Mouse (Mus musculus): ENCODE data around the gene Btbd9.

Btbd9 gene

GRCm38 (mm10) chr17:30269136-30270063 lies 306.9 kb downstream of the Btbd9 start:
- TF ChIP-seq POU5F1 (IDR thresholded peaks at IDR 0.05; ENCODE audit: borderline replicate concordance, low read length) (no peak), CTCF (conservative IDR thresholded peaks at IDR 0.05; ENCODE audit: low read length) (no peak), NANOG (IDR thresholded peaks at IDR 0.05; ENCODE audit: borderline replicate concordance, low read length) (no peak)

GRCm38 (mm10) chr17:30268456-30268855 lies 307.8 kb downstream of the Btbd9 start:
- Histone ChIP-seq H3K36me3 (ENCODE audit: insufficient read depth, low read length) (peaks cover 3% of the 10 kb centered on the region; the same call in 1 of the 2 replicates), H3K4me1 (replicated peaks; ENCODE audit: low read depth, low read length) (peaks cover 9% of the 10 kb centered on the region; the same call in 1 of the 2 replicates), H3K4me3 (replicated peaks; ENCODE audit: low read length) (no peak overlapping the region), H3K9me3 (ENCODE audit: low read length) (no peaks in the 10 kb centered on the region), H3K27me3 (ENCODE audit: insufficient read depth, low read length) (no peaks in the 10 kb centered on the region)
- TF ChIP-seq CTCF (conservative IDR thresholded peaks at IDR 0.05; ENCODE audit: low read length) = no peak
- TF ChIP-seq POU5F1 (IDR thresholded peaks at IDR 0.05; ENCODE audit: borderline replicate concordance, low read length) = no peak
- TF ChIP-seq NANOG (IDR thresholded peaks at IDR 0.05; ENCODE audit: borderline replicate concordance, low read length) = no peak

More at GRCm38 (mm10) chr17:30269136-30270063, 306.9 kb downstream of the Btbd9 start:
- Histone ChIP-seq H3K27me3 (ENCODE audit: insufficient read depth, low read length) (no peaks in the 10 kb centered on the region), H3K9me3 (ENCODE audit: low read length) (no peaks in the 10 kb centered on the region), H3K4me1 (replicated peaks; ENCODE audit: low read depth, low read length) (peaks cover 8% of the 10 kb centered on the region; the same call in 1 of the 2 replicates), H3K4me3 (replicated peaks; ENCODE audit: low read length) (no peak overlapping the region), H3K36me3 (ENCODE audit: insufficient read depth, low read length) (peaks cover 3% of the 10 kb centered on the region; the same call in 1 of the 2 replicates)

GRCm38 (mm10) chr17:30267432-30267973 lies 308.8 kb downstream of the Btbd9 start:
- TF ChIP-seq POU5F1 (IDR thresholded peaks at IDR 0.05; ENCODE audit: borderline replicate concordance, low read length) = no peak
- no peak for TF ChIP-seq CTCF (conservative IDR thresholded peaks at IDR 0.05; ENCODE audit: low read length)
- TF ChIP-seq NANOG (IDR thresholded peaks at IDR 0.05; ENCODE audit: borderline replicate concordance, low read length) = no peak
- Histone ChIP-seq H3K27me3 (ENCODE audit: insufficient read depth, low read length) (no peaks in the 10 kb centered on the region), H3K4me1 (replicated peaks; ENCODE audit: low read depth, low read length) (peaks cover 16% of the 10 kb centered on the region), H3K36me3 (ENCODE audit: insufficient read depth, low read length) (peaks cover 3% of the 10 kb centered on the region; the same call in 1 of the 2 replicates), H3K4me3 (replicated peaks; ENCODE audit: low read length) (no peak overlapping the region), H3K9me3 (ENCODE audit: low read length) (no peaks in the 10 kb centered on the region)

GRCm38 (mm10) chr17:30263535-30263934 lies 312.8 kb downstream of the Btbd9 start:
- H3K4me1 ChIP-seq (replicated peaks; ENCODE audit: low read depth, low read length) = peaks cover 48% of the 10 kb centered on the region
- H3K36me3 ChIP-seq (ENCODE audit: insufficient read depth, low read length) = peaks cover 3% of the 10 kb centered on the region; the same call in 1 of the 2 replicates
- TF ChIP-seq CTCF (conservative IDR thresholded peaks at IDR 0.05; ENCODE audit: low read length) (no peak), NANOG (IDR thresholded peaks at IDR 0.05; ENCODE audit: borderline replicate concordance, low read length) (no peak), POU5F1 (IDR thresholded peaks at IDR 0.05; ENCODE audit: borderline replicate concordance, low read length) (no peak)
- no peaks in the 10 kb centered on the region for H3K27me3 ChIP-seq (ENCODE audit: insufficient read depth, low read length)
- H3K9me3 ChIP-seq (ENCODE audit: low read length) = no peaks in the 10 kb centered on the region
- H3K4me3 ChIP-seq (replicated peaks; ENCODE audit: low read length) = no peak overlapping the region

GRCm38 (mm10) chr17:30262943-30263342 lies 313.3 kb downstream of the Btbd9 start:
- Histone ChIP-seq H3K4me1 (replicated peaks; ENCODE audit: low read depth, low read length) (peaks cover 48% of the 10 kb centered on the region), H3K9me3 (ENCODE audit: low read length) (no peaks in the 10 kb centered on the region), H3K4me3 (replicated peaks; ENCODE audit: low read length) (no peak overlapping the region), H3K27me3 (ENCODE audit: insufficient read depth, low read length) (no peaks in the 10 kb centered on the region), H3K36me3 (ENCODE audit: insufficient read depth, low read length) (peaks cover 5% of the 10 kb centered on the region; the same call in 1 of the 2 replicates)
- TF ChIP-seq POU5F1 (IDR thresholded peaks at IDR 0.05; ENCODE audit: borderline replicate concordance, low read length) = no peak
- TF ChIP-seq NANOG (IDR thresholded peaks at IDR 0.05; ENCODE audit: borderline replicate concordance, low read length) = no peak
- no peak for TF ChIP-seq CTCF (conservative IDR thresholded peaks at IDR 0.05; ENCODE audit: low read length)

- Histone ChIP-seq H3K36me3 (ENCODE audit: insufficient read depth, low read length) (peaks cover 8% of the 10 kb centered on the region; the same call in 1 of the 2 replicates), H3K27me3 (ENCODE audit: insufficient read depth, low read length) (no peaks in the 10 kb centered on the region)
- no peak for TF ChIP-seq CTCF (conservative IDR thresholded peaks at IDR 0.05; ENCODE audit: low read length)
- TF ChIP-seq NANOG (IDR thresholded peaks at IDR 0.05; ENCODE audit: borderline replicate concordance, low read length) = no peak
- no peak for TF ChIP-seq POU5F1 (IDR thresholded peaks at IDR 0.05; ENCODE audit: borderline replicate concordance, low read length)
Measured at GRCm38 (mm10) chr17:30262440-30262839, 313.8 kb downstream of the Btbd9 start.

GRCm38 (mm10) chr17:30261983-30262340 lies 314.3 kb downstream of the Btbd9 start:
- H3K4me3 ChIP-seq (replicated peaks; ENCODE audit: low read length) = no peak overlapping the region
- H3K36me3 ChIP-seq (ENCODE audit: insufficient read depth, low read length) = peaks cover 8% of the 10 kb centered on the region; the same call in 1 of the 2 replicates
- H3K4me1 ChIP-seq (replicated peaks; ENCODE audit: low read depth, low read length) = peaks cover 48% of the 10 kb centered on the region
- no peaks in the 10 kb centered on the region for H3K27me3 ChIP-seq (ENCODE audit: insufficient read depth, low read length)
- TF ChIP-seq POU5F1 (IDR thresholded peaks at IDR 0.05; ENCODE audit: borderline replicate concordance, low read length) (no peak), NANOG (IDR thresholded peaks at IDR 0.05; ENCODE audit: borderline replicate concordance, low read length) (peak; percentile 19; the same call in 1 of the 2 replicates)
- H3K9me3 ChIP-seq (ENCODE audit: low read length) = no peaks in the 10 kb centered on the region

More at GRCm38 (mm10) chr17:30262440-30262839, 313.8 kb downstream of the Btbd9 start:
- Histone ChIP-seq H3K4me3 (replicated peaks; ENCODE audit: low read length) (no peak overlapping the region), H3K9me3 (ENCODE audit: low read length) (no peaks in the 10 kb centered on the region), H3K4me1 (replicated peaks; ENCODE audit: low read depth, low read length) (peaks cover 48% of the 10 kb centered on the region)

GRCm38 (mm10) chr17:30261307-30261982 lies 314.8 kb downstream of the Btbd9 start:
- Histone ChIP-seq H3K36me3 (ENCODE audit: insufficient read depth, low read length) (peaks cover 8% of the 10 kb centered on the region; the same call in 1 of the 2 replicates), H3K9me3 (ENCODE audit: low read length) (no peaks in the 10 kb centered on the region), H3K27me3 (ENCODE audit: insufficient read depth, low read length) (no peaks in the 10 kb centered on the region), H3K4me3 (replicated peaks; ENCODE audit: low read length) (no peak overlapping the region), H3K4me1 (replicated peaks; ENCODE audit: low read depth, low read length) (peaks cover 51% of the 10 kb centered on the region)
- TF ChIP-seq POU5F1 (IDR thresholded peaks at IDR 0.05; ENCODE audit: borderline replicate concordance, low read length) (no peak), NANOG (IDR thresholded peaks at IDR 0.05; ENCODE audit: borderline replicate concordance, low read length) (no peak), CTCF (conservative IDR thresholded peaks at IDR 0.05; ENCODE audit: low read length) (no peak)
